Mouse (Mus musculus): ENCODE results near the gene Sav1. TPM values are rescaled to one million over a fixed set of nuclear protein-coding genes. Genes with fewer than 3 reads are reported as not detected.

The Sav1 gene
- 0.13 and 0.16 TPM in 2 replicates for polyA plus RNA-seq (2021; fragmentation: Nextera tagmentation)
- long read RNA-seq, experiment 1, partial matches to known transcripts, result 0 of 4 reads
- long read RNA-seq, experiment 1, other reads (novel, unspliced or antisense), result 4 of 4 reads
- long read RNA-seq, experiment 2, result 0 reads

DNA sequence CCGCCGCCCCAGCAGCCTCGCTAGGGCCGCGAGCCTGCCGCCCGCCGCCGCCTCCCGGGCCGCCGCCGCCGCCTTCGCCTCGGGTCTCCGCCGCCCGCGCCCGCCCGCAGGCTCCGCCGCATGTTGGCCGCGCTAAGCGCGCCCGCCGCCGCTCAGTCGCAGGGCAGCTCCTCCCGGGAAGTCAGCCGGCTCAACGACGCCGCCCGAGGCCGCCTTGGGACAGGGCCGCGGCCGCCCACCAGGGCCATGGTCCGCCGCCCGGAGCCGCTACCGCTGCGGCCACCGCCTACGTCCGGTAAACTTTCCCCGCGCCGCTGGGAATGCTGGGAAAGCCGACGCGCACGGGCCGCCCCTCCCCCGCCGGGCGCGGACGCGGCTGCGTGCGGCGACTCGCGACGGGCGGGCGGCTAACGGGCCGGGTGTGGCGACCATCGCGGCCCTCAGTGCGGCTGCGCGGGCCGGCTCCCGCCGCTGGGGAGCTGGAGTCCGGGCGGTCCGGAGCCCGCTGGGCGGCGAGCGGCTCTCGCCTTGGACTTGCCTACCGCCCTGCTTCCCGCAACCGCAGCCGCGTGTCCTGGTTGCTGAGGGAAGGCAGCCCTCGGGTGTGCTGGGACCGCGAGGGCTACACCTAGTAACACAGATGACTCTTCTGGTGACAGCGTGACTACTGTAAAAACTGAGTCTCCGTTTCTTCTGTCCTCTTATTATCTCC lies at the start of gene Sav1:
Gene Sav1 (minus strand): TSS at position 217 of the 712 bp plus-strand sequence.

Other genes starting within 250 kb of the Sav1 start
- gene Cdkl1, start 195.7 kb downstream of the Sav1 start, polyA plus RNA-seq (2021; fragmentation: Nextera tagmentation), result 18.4 and 19.4 TPM in 2 replicates
- gene Atl1, start 94.4 kb downstream of the Sav1 start, polyA plus RNA-seq (2021; fragmentation: Nextera tagmentation), result 84.9 and 92.3 TPM in 2 replicates
- gene Map4k5, start 93.8 kb downstream of the Sav1 start, polyA plus RNA-seq (2021; fragmentation: Nextera tagmentation), result 11.7 and 12.1 TPM in 2 replicates
- 2.8 and 2.9 TPM in 2 replicates for gene Nin, start 126.7 kb upstream of the Sav1 start, polyA plus RNA-seq (2021; fragmentation: Nextera tagmentation)
- not detected in 2 replicates for gene Abhd12b, start 167.1 kb upstream of the Sav1 start, polyA plus RNA-seq (2021; fragmentation: Nextera tagmentation)
- gene Pygl, start 244.5 kb upstream of the Sav1 start, polyA plus RNA-seq (2021; fragmentation: Nextera tagmentation), result 3.6 and 5.6 TPM in 2 replicates